In the genomic region with DNA sequence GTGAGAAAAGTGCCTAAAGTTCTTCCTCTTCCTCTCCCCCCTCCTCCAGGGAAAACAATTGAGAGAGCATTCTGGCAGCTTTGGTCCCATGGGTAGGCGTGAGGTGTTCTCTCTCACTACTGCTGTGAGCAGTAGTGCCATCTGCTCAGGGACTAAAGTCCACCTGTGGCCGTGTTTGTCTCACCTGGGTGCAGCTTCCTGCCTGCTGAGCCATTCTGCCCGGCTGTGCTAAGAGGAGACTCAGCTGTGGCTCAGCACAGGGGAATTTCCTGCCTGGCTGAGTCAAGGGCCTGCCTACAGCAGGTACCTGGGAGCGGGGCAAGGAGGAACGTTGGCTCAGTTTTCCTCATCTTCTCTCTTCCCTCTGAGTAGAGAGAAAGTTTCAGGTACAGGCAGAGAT, we compare ENCODE assay signal across 12 mouse cellular contexts. TPM values are rescaled to one million over a fixed set of nuclear protein-coding genes. Genes with fewer than 3 reads are reported as not detected.
A peak's percentile ranks its signal among the peaks of the same experiment; 100 is the strongest.
DNase-seq lines count a peak whose midpoint lies in the region; ATAC-seq and TF ChIP-seq lines count a peak whose summit lies in the region.
"Had no signal": no experiment of that assay in that cellular context is flagged by ENCODE, and none has a peak within 500 bp of the region (broad histone marks: within the 10 kb centered on the region; RNA-seq: fewer than 3 reads in every experiment).

No protein-coding gene starts in this region.

- peak; percentile 50 for ATAC-seq in liver, embryonic 15.5 days (ENCODE audit: insufficient read depth)
- peak; percentile 91 for ATAC-seq in intestine, postnatal 0 days
- no peak; the same call in 1 of the 2 replicates for ATAC-seq in kidney, postnatal 0 days (replicated peaks; ENCODE audit: low FRiP score, low read depth)
- ATAC-seq in stomach, embryonic 16.5 days (ENCODE audit: insufficient read depth, low FRiP score) = peak; percentile 76; the same call in 1 of the 2 replicates
- ATAC-seq: Patski had no signal

- no peak overlapping the region for H3K27ac ChIP-seq in liver, embryonic 15.5 days (replicated peaks)
- H3K27ac ChIP-seq in intestine, postnatal 0 days (ENCODE audit: low read depth, low read length) = peak overlapping the region; percentile 55
- H3K27ac ChIP-seq in kidney, postnatal 0 days = peak overlapping the region; percentile 69
- H3K27ac ChIP-seq in stomach, embryonic 16.5 days (ENCODE audit: low read length) = no peak overlapping the region; the same call in 1 of the 2 replicates
- H3K27ac ChIP-seq: hindbrain, embryonic 13.5 days had no signal

- H3K4me1 ChIP-seq in liver, embryonic 15.5 days (replicated peaks) = peaks cover 40% of the 10 kb centered on the region
- H3K4me1 ChIP-seq in intestine, postnatal 0 days (replicated peaks; ENCODE audit: control insufficient read depth, insufficient read depth, low read length) = peaks cover 26% of the 10 kb centered on the region
- H3K4me1 ChIP-seq in kidney, postnatal 0 days (replicated peaks; ENCODE audit: insufficient read depth, low read length) = peaks cover 25% of the 10 kb centered on the region
- peaks cover 36% of the 10 kb centered on the region for H3K4me1 ChIP-seq in stomach, embryonic 16.5 days (ENCODE audit: control insufficient read depth, insufficient read depth, low read length)

- no peak for DNase-seq in liver
- no peak for DNase-seq in kidney, postnatal 0 days (ENCODE audit: low spot score)
- DNase-seq in adrenal gland, postnatal 4 days (ENCODE audit: low spot score in 2 of 2) = no peak
- DNase-seq in layer of hippocampus, postnatal 25 days (ENCODE audit: extremely low spot score in 1 of 2, low spot score in 1 of 2) = no peak
- DNase-seq: left cerebral cortex, postnatal 4 days; lung, postnatal 14 days had no signal

- no peak overlapping the region for H3K4me3 ChIP-seq in liver, embryonic 15.5 days (replicated peaks)
- no peak overlapping the region for H3K4me3 ChIP-seq in intestine, postnatal 0 days (ENCODE audit: low read depth, low read length)
- no peak overlapping the region for H3K4me3 ChIP-seq in kidney, postnatal 0 days (replicated peaks; ENCODE audit: low read depth, low read length)
- H3K4me3 ChIP-seq in stomach, embryonic 16.5 days (replicated peaks; ENCODE audit: low read length) = no peak overlapping the region
- H3K4me3 ChIP-seq: hindbrain, embryonic 13.5 days had no signal

- H3K4me2 ChIP-seq in liver, embryonic 15.5 days = no peak overlapping the region
- no peak overlapping the region; the same call in 1 of the 2 replicates for H3K4me2 ChIP-seq in intestine, postnatal 0 days (replicated peaks; ENCODE audit: low read depth)
- H3K4me2 ChIP-seq in kidney, postnatal 0 days (ENCODE audit: low read length) = no peak overlapping the region
- no peak overlapping the region for H3K4me2 ChIP-seq in stomach, embryonic 16.5 days (ENCODE audit: low read depth, low read length)
- H3K4me2 ChIP-seq: hindbrain, embryonic 13.5 days; midbrain, embryonic 11.5 days had no signal

- no peak for TF ChIP-seq CTCF in intestine, postnatal 0 days (IDR thresholded peaks at IDR 0.05; ENCODE audit: low read depth)
- no peak for TF ChIP-seq CTCF in kidney, postnatal 0 days (IDR thresholded peaks at IDR 0.05; ENCODE audit: low read depth)

- H3K9ac ChIP-seq in liver, embryonic 15.5 days = no peak overlapping the region
- H3K9ac ChIP-seq in intestine, postnatal 0 days (ENCODE audit: low read depth, low read length) = no peak overlapping the region
- no peak overlapping the region for H3K9ac ChIP-seq in kidney, postnatal 0 days (ENCODE audit: low read depth, low read length)
- no peak overlapping the region for H3K9ac ChIP-seq in stomach, embryonic 16.5 days (ENCODE audit: low read length)
- H3K9ac ChIP-seq: hindbrain, embryonic 13.5 days had no signal

- peaks cover 24% of the 10 kb centered on the region for H3K36me3 ChIP-seq in liver, embryonic 15.5 days (replicated peaks)
- peaks cover 29% of the 10 kb centered on the region for H3K36me3 ChIP-seq in intestine, postnatal 0 days (ENCODE audit: control insufficient read depth, insufficient read depth)
- H3K36me3 ChIP-seq in kidney, postnatal 0 days (ENCODE audit: insufficient read depth, low read length) = peaks cover 18% of the 10 kb centered on the region; the same call in 1 of the 2 replicates
- H3K36me3 ChIP-seq in stomach, embryonic 16.5 days (ENCODE audit: control insufficient read depth, insufficient read depth, low read length) = peaks cover 19% of the 10 kb centered on the region
- H3K36me3 ChIP-seq: hindbrain, embryonic 13.5 days had no signal

- no peaks in the 10 kb centered on the region for H3K27me3 ChIP-seq in liver, embryonic 15.5 days
- H3K27me3 ChIP-seq in intestine, postnatal 0 days (replicated peaks; ENCODE audit: control insufficient read depth, insufficient read depth, low read length) = no peaks in the 10 kb centered on the region
- no peaks in the 10 kb centered on the region for H3K27me3 ChIP-seq in kidney, postnatal 0 days (ENCODE audit: insufficient read depth, low read length)
- H3K27me3 ChIP-seq in stomach, embryonic 16.5 days (ENCODE audit: control insufficient read depth, insufficient read depth, low read length) = no peaks in the 10 kb centered on the region
- H3K27me3 ChIP-seq: hindbrain, embryonic 13.5 days; Patski had no signal

- no peaks in the 10 kb centered on the region for H3K9me3 ChIP-seq in liver, embryonic 15.5 days (replicated peaks)
- no peaks in the 10 kb centered on the region for H3K9me3 ChIP-seq in intestine, postnatal 0 days (ENCODE audit: control insufficient read depth)
- no peaks in the 10 kb centered on the region for H3K9me3 ChIP-seq in kidney, postnatal 0 days (replicated peaks; ENCODE audit: low read length)
- no peaks in the 10 kb centered on the region for H3K9me3 ChIP-seq in stomach, embryonic 16.5 days (replicated peaks; ENCODE audit: control insufficient read depth, low read length)
- H3K9me3 ChIP-seq: hindbrain, embryonic 13.5 days had no signal

- 43% methylated on average over 5 of the region's 5 CpGs for WGBS in liver, embryonic 15.5 days (ENCODE audit: insufficient replicate concordance)
- WGBS in intestine, postnatal 0 days = 37% methylated on average over 5 of the region's 5 CpGs
- 54% methylated on average over 5 of the region's 5 CpGs for WGBS in kidney, postnatal 0 days
- WGBS in stomach, embryonic 16.5 days = 50% methylated on average over 5 of the region's 5 CpGs

RNA-seq across cellular contexts. Expression of gene Plekhg3, which starts 27.5 kb away (rescaled TPM):
- 3.3 and 4.1 TPM in 2 replicates for polyA plus RNA-seq in liver, embryonic 15.5 days (2015; fragmentation: Nextera tagmentation; extraction: Ambion mirVana)
- 5.7 and 7.5 TPM in 2 replicates for polyA plus RNA-seq in intestine, postnatal 0 days (2015; fragmentation: Nextera tagmentation; extraction: Ambion mirVana)
- 14.9 and 17.7 TPM in 2 replicates for polyA plus RNA-seq in kidney, postnatal 0 days (2015; fragmentation: Nextera tagmentation; extraction: Ambion mirVana)
- 10.2 and 11.6 TPM in 2 replicates for polyA plus RNA-seq in stomach, embryonic 16.5 days (2015; fragmentation: Nextera tagmentation; extraction: Ambion mirVana)
- total RNA-seq in adrenal gland, postnatal 4 days (2021) = 10 to 100 TPM; 21.0 to 29.2 TPM
- total RNA-seq in layer of hippocampus, postnatal 25 days (2021) = 10 to 100 TPM; 23.2 to 27.5 TPM

Comparison
In these comparisons a context has a peak if more than half of its experiments do, and no peak if none do; other contexts are left out.
1. H3K27ac ChIP-seq: peak in intestine, postnatal 0 days (single experiment) and kidney, postnatal 0 days (single experiment); none in liver, embryonic 15.5 days (single experiment) and stomach, embryonic 16.5 days (single experiment).